Mouse (Mus musculus): ENCODE measurements at regions not wholly inside any gene's neighbourhood (a gene's known extent, or its start where the extent isn't known, plus 50 kb on each side); places are given as distances from the start of the nearest gene placed in this dataset.

DNA sequence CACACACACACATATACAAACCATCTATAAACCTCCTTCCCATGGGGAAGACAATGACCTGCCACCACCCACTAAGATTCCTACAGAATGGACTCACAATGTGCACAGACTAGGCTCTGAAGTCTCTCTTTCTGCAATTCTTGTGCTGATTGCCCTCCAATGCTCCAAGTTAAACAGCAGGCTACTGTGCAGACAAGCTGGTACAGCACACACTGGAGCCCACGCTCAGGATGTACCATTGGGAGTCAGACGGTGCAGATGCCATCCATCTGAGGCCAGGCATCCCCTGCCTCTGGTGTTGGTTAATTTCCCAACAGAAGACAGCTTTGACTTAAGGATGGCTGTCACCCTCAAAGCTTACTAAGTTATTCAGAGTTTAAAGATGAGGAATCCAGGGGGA is 236.1 kb downstream of the Opa1 start:
- TF ChIP-seq CTCF (IDR thresholded peaks at IDR 0.05; ENCODE audit: low read depth) (no peak), EP300 (IDR thresholded peaks at IDR 0.05; ENCODE audit: low read depth) (no peak)
